Mouse (Mus musculus): ENCODE data around the gene Zbtb40. TPM values are rescaled to one million over a fixed set of nuclear protein-coding genes. Genes with fewer than 3 reads are reported as not detected.

Zbtb40 gene
- polyA plus RNA-seq, 2 experiments, result 5.0 to 7.5 TPM

DNA sequence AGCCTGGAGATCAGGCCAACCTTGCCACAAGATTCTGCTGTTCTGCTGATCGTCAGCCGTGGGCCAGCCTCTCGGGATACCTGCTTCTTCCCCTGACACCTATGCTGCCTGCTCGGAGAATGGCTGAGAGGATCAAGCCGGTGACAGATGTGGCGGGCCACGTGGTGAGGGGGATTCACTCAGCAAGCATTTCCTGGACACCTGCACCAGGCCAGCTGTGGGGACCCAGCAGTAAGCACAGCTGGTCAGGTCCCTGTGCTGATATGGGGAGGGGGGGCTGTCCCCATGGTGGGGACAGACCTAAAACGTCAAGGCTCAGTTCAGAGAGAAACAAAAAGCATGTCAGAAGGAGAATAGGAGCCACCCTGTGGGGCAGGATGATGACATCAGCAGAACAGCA lies 79.5 kb downstream of the Zbtb40 start:
- peaks cover 33% of the 10 kb centered on the region for H3K27me3 ChIP-seq (ENCODE audit: control insufficient read depth, insufficient read depth, low read length)
- H3K36me3 ChIP-seq (ENCODE audit: control insufficient read depth, insufficient read depth, low read length), result no peaks in the 10 kb centered on the region
- no peaks in the 10 kb centered on the region for H3K9me3 ChIP-seq (ENCODE audit: control insufficient read depth, low read length)
- no peak overlapping the region for H3K4me3 ChIP-seq (replicated peaks; ENCODE audit: low read length)
- peaks cover 5% of the 10 kb centered on the region; the same call in 1 of the 2 replicates for H3K4me1 ChIP-seq (ENCODE audit: control insufficient read depth, insufficient read depth, low read length)
- H3K27ac ChIP-seq (replicated peaks; ENCODE audit: low read depth, low read length), result no peak overlapping the region
- TF ChIP-seq POLR2A (IDR thresholded peaks at IDR 0.05; ENCODE audit: borderline replicate concordance, extremely low read depth, insufficient read depth, insufficient read length), result no peak
- DNase-seq (ENCODE audit: low spot score) (no peak), ATAC-seq (ENCODE audit: low FRiP score, low read depth) (no peak)
- H3K4me2 ChIP-seq (replicated peaks; ENCODE audit: low read depth, low read length, severe bottlenecking), result no peak overlapping the region
- no peak overlapping the region for H3K9ac ChIP-seq (ENCODE audit: low read depth, low read length, severe bottlenecking)
- 44% methylated on average over 8 of the region's 8 CpGs for whole genome bisulfite sequencing

DNA sequence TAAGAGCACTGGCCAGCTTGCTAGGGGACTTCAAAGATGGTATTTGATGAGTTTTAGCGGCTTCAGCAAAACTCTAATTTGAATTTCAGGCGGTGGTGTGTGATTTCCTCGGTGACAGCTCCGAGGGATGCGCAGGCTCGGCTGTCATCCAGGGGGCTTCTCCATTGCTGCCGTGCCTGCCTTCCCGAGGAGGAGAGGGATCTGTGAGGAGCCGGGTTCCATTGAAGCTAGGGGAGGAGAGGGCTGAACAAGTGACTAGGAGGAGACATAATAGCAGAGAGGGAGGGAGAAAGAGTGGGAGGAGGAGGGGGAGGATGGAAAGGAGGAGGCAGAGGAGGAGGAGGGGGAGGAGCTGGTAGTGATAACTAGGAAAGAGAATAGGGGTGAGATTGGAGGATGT lies 81.1 kb downstream of the Zbtb40 start:
- H3K36me3 ChIP-seq (ENCODE audit: control insufficient read depth, insufficient read depth, low read length), result no peaks in the 10 kb centered on the region
- peaks cover 33% of the 10 kb centered on the region for H3K27me3 ChIP-seq (ENCODE audit: control insufficient read depth, insufficient read depth, low read length)
- 21% methylated on average over 9 of the region's 9 CpGs for WGBS
- no peak overlapping the region for H3K27ac ChIP-seq (replicated peaks; ENCODE audit: low read depth, low read length)
- no peak overlapping the region for H3K4me3 ChIP-seq (replicated peaks; ENCODE audit: low read length)
- DNase-seq (ENCODE audit: low spot score) (no peak), ATAC-seq (ENCODE audit: low FRiP score, low read depth) (no peak)
- peaks cover 5% of the 10 kb centered on the region; the same call in 1 of the 2 replicates for H3K4me1 ChIP-seq (ENCODE audit: control insufficient read depth, insufficient read depth, low read length)
- no peak overlapping the region for H3K4me2 ChIP-seq (replicated peaks; ENCODE audit: low read depth, low read length, severe bottlenecking)
- H3K9me3 ChIP-seq (ENCODE audit: control insufficient read depth, low read length), result no peaks in the 10 kb centered on the region
- no peak for TF ChIP-seq POLR2A (IDR thresholded peaks at IDR 0.05; ENCODE audit: borderline replicate concordance, extremely low read depth, insufficient read depth, insufficient read length)
- H3K9ac ChIP-seq (ENCODE audit: low read depth, low read length, severe bottlenecking), result no peak overlapping the region

DNA sequence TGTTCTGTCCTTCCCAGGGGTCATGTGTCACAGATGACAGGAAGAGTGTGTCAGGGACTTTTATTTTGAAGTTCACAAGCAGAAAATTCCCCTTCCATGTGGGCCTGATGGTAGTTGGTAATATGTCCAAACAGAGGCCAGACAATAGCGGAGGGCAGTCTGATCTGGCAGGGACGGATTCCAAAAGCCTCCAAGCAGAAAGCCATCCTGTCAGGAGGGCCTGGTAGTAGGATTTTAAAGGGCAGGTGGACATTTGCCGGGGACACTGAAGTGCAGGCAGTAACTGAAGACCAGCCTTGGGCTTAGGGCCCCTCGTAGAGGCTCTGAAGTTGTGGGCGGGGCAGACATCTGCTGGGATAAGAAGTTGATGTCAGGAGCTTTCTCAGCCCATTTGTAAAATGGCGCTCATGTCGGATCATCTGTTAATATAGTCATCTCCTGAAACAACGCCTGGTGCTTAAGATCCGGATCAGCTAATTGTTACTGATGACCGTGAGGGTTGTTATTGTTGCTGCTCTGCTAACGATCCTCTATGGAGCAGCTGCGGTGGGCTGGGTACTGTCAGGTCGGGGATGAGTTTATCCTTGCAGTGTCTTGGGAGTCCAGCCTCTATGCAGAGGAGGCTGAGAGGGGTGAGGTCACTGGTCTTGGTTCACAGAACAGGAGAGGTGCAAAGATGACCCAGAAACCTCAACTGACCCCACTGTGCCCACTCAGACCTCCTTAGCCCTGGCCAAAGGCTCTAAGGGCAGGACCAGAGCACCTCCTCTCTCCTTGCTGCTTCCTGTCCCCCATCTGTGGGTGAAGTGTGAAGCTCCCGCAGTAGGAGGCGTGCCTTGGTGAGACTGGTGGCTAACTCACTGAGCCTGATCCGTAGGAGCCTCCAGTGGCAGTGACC lies 81.9 kb downstream of the Zbtb40 start:
- no peak overlapping the region for H3K9ac ChIP-seq (ENCODE audit: low read depth, low read length, severe bottlenecking)
- H3K36me3 ChIP-seq (ENCODE audit: control insufficient read depth, insufficient read depth, low read length), result no peaks in the 10 kb centered on the region
- ATAC-seq (ENCODE audit: low FRiP score, low read depth) (no peak), DNase-seq (ENCODE audit: low spot score) (no peak)
- peaks cover 33% of the 10 kb centered on the region for H3K27me3 ChIP-seq (ENCODE audit: control insufficient read depth, insufficient read depth, low read length)
- WGBS, result 29% methylated on average over 16 of the region's 16 CpGs
- no peak overlapping the region for H3K27ac ChIP-seq (replicated peaks; ENCODE audit: low read depth, low read length)
- TF ChIP-seq POLR2A (IDR thresholded peaks at IDR 0.05; ENCODE audit: borderline replicate concordance, extremely low read depth, insufficient read depth, insufficient read length), result no peak
- H3K4me3 ChIP-seq (replicated peaks; ENCODE audit: low read length), result no peak overlapping the region
- H3K4me1 ChIP-seq (ENCODE audit: control insufficient read depth, insufficient read depth, low read length), result peaks cover 5% of the 10 kb centered on the region; the same call in 1 of the 2 replicates
- no peaks in the 10 kb centered on the region for H3K9me3 ChIP-seq (ENCODE audit: control insufficient read depth, low read length)
- H3K4me2 ChIP-seq (replicated peaks; ENCODE audit: low read depth, low read length, severe bottlenecking), result no peak overlapping the region

DNA sequence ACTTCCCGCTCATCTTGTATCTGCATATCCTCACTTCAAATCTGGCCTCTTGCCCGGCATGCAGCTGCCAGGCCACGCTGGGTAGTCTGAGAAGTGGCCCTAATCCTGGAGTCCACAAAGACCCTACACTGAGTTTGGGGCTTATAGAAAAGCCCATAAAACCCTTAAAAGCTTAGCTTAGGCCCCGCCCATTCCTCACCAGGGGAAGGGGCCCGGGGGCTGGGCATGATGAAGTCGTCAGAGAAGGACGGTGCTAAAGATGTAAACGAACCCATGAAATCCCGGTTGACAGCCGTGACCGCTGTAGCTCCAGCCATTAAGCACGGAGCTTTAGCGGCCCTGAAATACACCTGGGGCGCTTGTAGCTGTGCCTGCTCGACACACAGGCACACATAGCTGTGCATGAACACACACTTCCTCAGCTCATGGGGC lies 83.6 kb downstream of the Zbtb40 start:
- DNase-seq (ENCODE audit: low spot score) (no peak), ATAC-seq (ENCODE audit: low FRiP score, low read depth) (peak; percentile 71)
- no peak for TF ChIP-seq POLR2A (IDR thresholded peaks at IDR 0.05; ENCODE audit: borderline replicate concordance, extremely low read depth, insufficient read depth, insufficient read length)
- 14% methylated on average over 15 of the region's 15 CpGs for WGBS
- H3K9me3 ChIP-seq (ENCODE audit: control insufficient read depth, low read length), result no peaks in the 10 kb centered on the region
- H3K27me3 ChIP-seq (ENCODE audit: control insufficient read depth, insufficient read depth, low read length), result peaks cover 33% of the 10 kb centered on the region
- H3K4me3 ChIP-seq (replicated peaks; ENCODE audit: low read length), result no peak overlapping the region
- H3K27ac ChIP-seq (replicated peaks; ENCODE audit: low read depth, low read length), result no peak overlapping the region
- H3K4me1 ChIP-seq (ENCODE audit: control insufficient read depth, insufficient read depth, low read length), result peaks cover 5% of the 10 kb centered on the region; the same call in 1 of the 2 replicates
- no peaks in the 10 kb centered on the region for H3K36me3 ChIP-seq (ENCODE audit: control insufficient read depth, insufficient read depth, low read length)
- H3K4me2 ChIP-seq (replicated peaks; ENCODE audit: low read depth, low read length, severe bottlenecking), result no peak overlapping the region
- no peak overlapping the region for H3K9ac ChIP-seq (ENCODE audit: low read depth, low read length, severe bottlenecking)

DNA sequence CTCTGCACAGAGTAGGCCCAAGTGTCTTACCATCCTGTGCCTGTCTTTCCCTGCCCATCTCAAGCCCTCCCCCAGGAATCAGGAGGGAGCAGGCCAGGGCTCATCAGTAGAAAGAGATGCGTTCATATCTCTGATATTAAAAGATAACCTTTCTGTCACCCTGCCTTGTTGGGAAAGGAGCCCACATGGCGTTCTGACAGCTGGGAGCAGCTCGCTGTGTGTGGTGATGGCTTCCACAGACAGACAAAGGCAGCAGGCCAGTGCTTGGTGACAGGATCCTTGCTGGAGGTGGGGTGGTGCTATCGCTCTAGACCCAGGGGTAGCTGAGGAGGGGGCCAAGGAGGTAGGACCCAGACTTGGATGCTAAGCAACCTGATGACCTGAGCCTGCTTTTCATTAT lies 86.2 kb downstream of the Zbtb40 start:
- H3K27me3 ChIP-seq (ENCODE audit: control insufficient read depth, insufficient read depth, low read length), result peaks cover 25% of the 10 kb centered on the region
- no peaks in the 10 kb centered on the region for H3K9me3 ChIP-seq (ENCODE audit: control insufficient read depth, low read length)
- H3K36me3 ChIP-seq (ENCODE audit: control insufficient read depth, insufficient read depth, low read length), result no peaks in the 10 kb centered on the region
- no peak overlapping the region for H3K4me3 ChIP-seq (replicated peaks; ENCODE audit: low read length)
- no peak for TF ChIP-seq POLR2A (IDR thresholded peaks at IDR 0.05; ENCODE audit: borderline replicate concordance, extremely low read depth, insufficient read depth, insufficient read length)
- H3K4me1 ChIP-seq (ENCODE audit: control insufficient read depth, insufficient read depth, low read length), result peaks cover 5% of the 10 kb centered on the region; the same call in 1 of the 2 replicates
- WGBS, result 71% methylated on average over 4 of the region's 4 CpGs
- no peak for DNase-seq (ENCODE audit: low spot score)
- no peak overlapping the region for H3K9ac ChIP-seq (ENCODE audit: low read depth, low read length, severe bottlenecking)
- no peak overlapping the region for H3K4me2 ChIP-seq (replicated peaks; ENCODE audit: low read depth, low read length, severe bottlenecking)
- no peak for ATAC-seq (ENCODE audit: low FRiP score, low read depth)
- no peak overlapping the region for H3K27ac ChIP-seq (replicated peaks; ENCODE audit: low read depth, low read length)

Data from limb, embryonic 14.5 days (tissue).